Mouse (Mus musculus): ENCODE data around the gene Blzf1.

- no peak for TF ChIP-seq CTCF (IDR thresholded peaks at IDR 0.05; ENCODE audit: extremely low read depth, insufficient read length, insufficient replicate concordance, low read depth, low read length)
- TF ChIP-seq POLR2A (IDR thresholded peaks at IDR 0.05; ENCODE audit: low read depth, low read length) = no peak
Measured at GRCm38 (mm10) chr1:164250391-164251150, 56.7 kb downstream of the Blzf1 start.
